Mouse (Mus musculus): Measurements from ENCODE around the gene Dot1l.

Dot1l gene

DNA sequence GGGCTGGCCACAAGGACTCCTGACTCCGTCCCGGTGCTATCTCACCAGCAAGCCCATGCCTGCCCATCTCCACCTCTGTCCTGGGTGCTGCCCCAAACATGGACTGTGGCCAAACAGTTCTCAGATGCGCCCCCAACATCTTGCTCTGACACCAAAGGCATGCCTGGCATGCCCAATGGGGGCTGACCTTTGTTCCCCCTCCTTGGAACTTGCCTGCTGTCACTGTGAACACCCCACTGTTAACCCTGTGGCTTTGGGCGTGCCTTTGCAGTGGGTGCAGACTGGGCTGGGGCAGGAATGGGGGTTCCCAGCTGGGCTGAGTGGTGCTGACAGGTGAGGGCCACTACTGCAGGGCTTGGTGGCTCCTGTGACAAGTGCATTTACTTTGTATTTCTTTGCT lies 38.8 kb downstream of the Dot1l start:
- DNase-seq, result no peak

GRCm38 (mm10) chr10:80794750-80795149 lies 39.7 kb downstream of the Dot1l start:
- no peak for DNase-seq

- no peak for DNase-seq
These were observed 41.4 kb downstream of the Dot1l start for GRCm38 (mm10) chr10:80796307-80796848.

DNA sequence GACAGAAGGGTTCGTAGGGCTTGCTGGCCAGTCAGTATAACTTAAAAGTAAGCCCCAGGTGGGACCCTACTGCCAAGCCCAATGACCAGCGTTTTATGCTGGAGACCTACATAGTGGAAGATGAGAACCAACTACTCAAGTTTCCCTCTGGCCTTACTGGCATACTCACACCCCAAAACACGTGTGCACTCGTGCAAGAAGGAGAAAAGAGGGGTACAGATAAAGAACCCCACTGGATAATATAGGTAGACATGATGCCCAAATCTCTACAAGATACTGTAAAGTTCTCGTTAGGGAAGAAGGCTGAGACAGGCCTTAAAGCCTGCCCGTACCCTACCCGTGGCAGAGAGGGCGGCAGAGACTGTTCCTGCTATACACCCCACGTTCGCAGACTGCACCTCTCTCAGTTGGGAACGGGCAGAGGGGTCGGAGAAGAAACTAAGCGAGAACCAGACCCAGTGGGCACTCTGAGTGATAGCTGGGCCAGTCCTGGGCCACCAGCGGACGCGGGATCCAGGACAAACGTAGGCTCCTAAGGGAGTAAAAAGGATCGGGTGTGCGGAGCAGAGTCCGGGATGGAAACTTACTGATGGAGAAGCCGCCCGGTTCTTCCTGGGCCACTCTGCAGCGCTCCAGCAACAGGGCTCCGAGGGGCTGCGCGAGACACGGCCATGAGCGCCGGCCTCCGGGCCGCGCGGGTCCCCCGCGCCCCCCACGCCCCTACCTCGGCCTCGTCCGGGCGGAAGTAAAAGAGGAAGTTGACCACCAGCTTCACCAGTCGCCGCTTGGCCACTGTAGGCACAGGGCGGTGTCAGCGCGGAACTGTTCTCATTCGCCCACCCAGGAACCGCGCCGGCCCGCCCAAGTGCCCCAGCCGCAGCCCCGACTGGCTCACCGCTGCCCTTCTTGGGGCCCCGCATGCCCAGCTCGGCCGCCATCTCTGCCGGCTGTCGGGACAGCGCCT lies 42.5 kb downstream of the Dot1l start:
- DNase-seq, result no peak

- peak; percentile 96 to 97 for DNase-seq
These were observed 43.4 kb downstream of the Dot1l start, which contains the start of the genes Sf3a2 and Plekhj1 for GRCm38 (mm10) chr10:80798150-80799006. Gene Sf3a2 (plus strand): TSS chr10:80798198. Gene Plekhj1 (minus strand): TSS chr10:80798626.

DNA sequence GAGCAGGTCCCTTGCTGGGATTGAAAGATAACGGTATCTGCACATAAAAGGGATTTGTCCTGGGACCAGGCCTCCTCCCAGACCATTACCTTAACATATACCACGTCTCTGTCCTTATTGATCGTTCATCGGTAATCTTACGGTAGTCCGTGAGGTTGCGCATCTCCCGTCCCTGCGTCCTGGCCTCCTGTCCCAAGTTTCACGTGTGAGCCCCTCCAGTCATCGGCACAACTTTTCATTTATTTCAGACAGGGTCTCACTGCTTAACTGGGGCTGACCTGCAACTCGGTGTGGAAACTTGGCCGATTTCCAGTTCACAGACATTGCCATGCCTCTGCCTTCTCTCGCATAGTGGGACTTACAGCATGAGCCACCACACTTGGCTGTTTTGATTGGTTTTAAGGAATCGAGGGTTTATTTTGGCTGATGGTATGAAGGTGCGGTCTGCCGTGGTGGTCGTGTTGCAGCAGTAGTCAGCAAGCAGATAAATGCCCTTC lies 44.1 kb downstream of the Dot1l start:
- DNase-seq, result no peak

GRCm38 (mm10) chr10:80802204-80802912 lies 47.4 kb downstream of the Dot1l start:
- DNase-seq, result no peak

DNA sequence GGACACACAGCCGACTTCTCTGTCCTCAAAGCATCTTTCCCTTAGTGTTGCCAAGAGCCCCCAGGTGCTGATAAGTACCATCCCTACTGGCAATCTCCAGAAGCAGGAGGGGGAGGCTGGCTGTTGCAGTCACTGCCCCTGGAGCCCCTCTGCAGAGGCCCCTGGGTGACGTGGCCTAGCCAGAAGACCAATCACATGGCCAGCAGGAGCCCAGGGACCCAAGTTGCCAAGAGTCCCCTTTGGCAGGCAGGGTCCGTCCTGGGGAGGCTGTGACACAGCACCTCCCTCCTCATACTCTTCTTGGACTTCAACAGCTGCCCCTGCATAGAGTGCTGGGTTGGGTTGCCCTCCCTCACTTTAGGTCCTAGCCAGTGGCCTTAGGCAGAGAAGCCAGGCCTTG lies 48.0 kb downstream of the Dot1l start:
- DNase-seq, result no peak

GRCm38 (mm10) chr10:80804340-80804739 lies 49.3 kb downstream of the Dot1l start:
- no peak for DNase-seq

DNA sequence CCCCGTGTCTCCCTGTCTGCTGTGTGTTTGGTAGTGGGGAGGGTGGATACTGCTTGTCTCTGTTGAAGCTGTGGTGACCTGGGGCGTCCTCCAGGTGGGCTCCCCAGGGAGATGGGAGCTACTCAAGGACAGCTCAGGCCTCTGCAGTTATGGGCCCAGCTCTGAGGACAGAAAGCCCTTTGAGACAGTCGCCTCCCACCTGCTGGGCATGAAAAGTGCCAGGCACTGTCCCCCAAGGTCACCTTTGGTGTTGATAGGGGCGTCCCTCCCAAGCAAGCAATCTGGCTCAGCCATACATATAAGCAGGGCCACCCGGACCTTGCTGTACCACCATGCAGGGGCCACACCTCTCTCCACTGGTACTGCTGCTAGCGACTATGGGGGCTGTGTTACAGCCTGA lies 49.9 kb downstream of the Dot1l start, which contains the start of gene Amh:
TSS of gene Amh (plus strand) at position 328 of the 400 bp plus-strand sequence.
- no peak for DNase-seq

GRCm38 (mm10) chr10:80805322-80805721 lies 50.3 kb downstream of the Dot1l start:
- DNase-seq, result no peak

GRCm38 (mm10) chr10:80805925-80806324 lies 50.9 kb downstream of the Dot1l start:
- peak; percentile 50 to 54 for DNase-seq

GRCm38 (mm10) chr10:80806341-80807056 lies 51.5 kb downstream of the Dot1l start:
- no peak for DNase-seq

DNA sequence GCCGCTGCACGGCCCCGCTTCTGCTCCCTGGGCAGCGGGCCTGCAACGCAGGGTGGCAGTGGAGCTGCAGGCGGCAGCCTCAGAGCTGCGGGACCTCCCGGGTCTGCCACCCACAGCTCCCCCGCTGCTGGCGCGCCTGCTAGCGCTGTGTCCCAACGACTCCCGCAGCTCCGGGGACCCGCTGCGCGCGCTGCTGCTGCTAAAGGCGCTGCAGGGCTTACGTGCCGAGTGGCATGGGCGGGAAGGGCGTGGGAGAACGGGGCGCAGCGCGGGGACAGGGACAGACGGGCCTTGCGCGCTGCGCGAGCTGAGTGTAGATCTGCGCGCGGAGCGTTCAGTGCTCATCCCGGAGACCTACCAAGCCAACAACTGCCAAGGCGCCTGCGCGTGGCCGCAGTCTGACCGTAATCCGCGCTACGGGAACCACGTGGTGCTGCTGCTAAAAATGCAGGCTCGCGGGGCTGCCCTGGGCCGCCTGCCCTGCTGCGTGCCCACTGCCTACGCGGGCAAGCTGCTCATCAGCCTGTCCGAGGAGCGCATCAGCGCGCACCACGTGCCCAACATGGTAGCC lies 52.1 kb downstream of the Dot1l start:
- DNase-seq, result peak; percentile 63

- no peak for DNase-seq
These were observed 53.3 kb downstream of the Dot1l start for GRCm38 (mm10) chr10:80808099-80808984.

DNA sequence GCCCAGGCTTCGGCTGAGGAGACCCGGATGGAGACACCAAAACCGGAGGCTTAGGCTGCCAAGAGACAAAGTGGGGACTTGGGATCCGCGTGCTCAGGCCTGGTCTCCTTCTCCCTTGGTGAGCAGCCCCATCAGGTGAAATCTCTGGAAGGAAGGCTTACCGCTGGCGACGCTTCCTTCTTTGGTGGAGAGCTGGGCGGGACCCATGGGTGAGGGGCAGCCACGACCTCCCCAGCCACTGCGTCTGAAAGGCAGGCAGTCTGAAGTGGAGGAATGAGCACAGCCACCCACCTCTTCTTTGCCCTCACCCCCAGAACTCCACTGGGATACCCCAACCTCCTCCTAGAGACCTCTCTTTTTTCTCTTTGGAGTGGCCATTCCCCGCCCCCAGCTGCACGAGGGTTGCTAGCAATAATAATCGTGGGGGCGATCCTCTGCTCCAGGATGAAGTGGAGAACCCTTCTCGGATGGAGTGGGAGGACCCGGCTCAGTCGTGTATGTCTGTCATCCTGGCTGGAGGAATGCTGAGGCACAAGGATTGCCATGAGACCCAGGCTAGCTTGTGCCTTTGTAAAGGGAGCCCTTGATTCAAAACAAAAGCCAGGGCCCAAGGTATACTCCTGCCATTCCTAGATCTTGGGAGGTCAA lies 54.1 kb downstream of the Dot1l start:
- DNase-seq, result no peak

DNA sequence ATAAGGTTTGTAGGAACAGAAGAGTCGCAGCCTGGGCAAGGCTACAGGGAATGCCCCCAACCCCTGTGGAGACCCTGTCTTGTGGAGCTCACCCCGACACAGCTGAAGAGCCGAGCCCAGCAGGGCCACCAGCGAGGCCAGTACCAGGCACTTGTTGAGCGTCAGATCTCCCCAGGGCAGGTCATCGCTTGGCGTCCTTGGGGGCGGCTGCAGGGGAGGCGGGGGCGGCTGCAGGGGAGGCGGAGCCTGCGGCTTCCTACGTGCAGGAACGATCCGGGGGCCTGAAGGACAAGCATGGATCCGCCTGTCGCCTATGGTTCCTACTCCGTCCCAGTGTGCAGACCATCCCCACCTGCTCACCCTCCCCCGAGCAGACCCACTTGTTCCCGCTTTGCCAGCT lies 55.1 kb downstream of the Dot1l start:
- no peak for DNase-seq

GRCm38 (mm10) chr10:80812391-80813041 lies 57.5 kb downstream of the Dot1l start:
- DNase-seq, result no peak

DNA sequence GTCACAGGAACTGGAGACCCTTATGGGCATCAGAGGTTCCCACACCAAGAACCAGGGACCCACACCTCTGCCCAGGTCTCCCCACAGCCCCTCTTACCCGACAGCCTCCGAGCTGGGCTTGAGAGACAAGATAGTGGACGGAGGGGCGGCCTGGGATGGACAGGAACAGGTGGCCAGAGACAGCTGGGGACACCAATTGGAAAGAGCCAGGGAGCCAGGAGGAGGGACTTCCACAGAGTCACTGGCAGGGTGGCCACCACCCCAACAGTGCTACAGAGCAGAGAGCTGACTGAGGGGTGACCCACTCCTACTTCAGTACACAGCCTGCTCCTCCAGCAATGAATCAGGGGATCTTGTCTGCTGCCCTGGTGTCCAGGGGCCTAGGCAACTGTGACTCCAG lies 58.4 kb downstream of the Dot1l start, which contains the start of gene Jsrp1:
TSS of gene Jsrp1 (minus strand) at position 133 of the 400 bp plus-strand sequence.
- DNase-seq, result no peak
